Mouse (Mus musculus): ENCODE measurements at regions not wholly inside any gene's neighbourhood (a gene's known extent, or its start where the extent isn't known, plus 50 kb on each side); places are given as distances from the start of the nearest gene placed in this dataset.

- H3K27ac ChIP-seq (ENCODE audit: low read depth, low read length) = no peak overlapping the region
- ATAC-seq (ENCODE audit: low FRiP score, low TSS enrichment) = no peak
- no peaks in the 10 kb centered on the region for H3K4me1 ChIP-seq (ENCODE audit: control insufficient read depth, insufficient read depth, low read length)
- H3K36me3 ChIP-seq (ENCODE audit: control insufficient read depth, insufficient read depth, low read length) = no peaks in the 10 kb centered on the region
- no peak overlapping the region for H3K9ac ChIP-seq (ENCODE audit: low read depth, low read length)
- no peaks in the 10 kb centered on the region for H3K9me3 ChIP-seq (ENCODE audit: control insufficient read depth, low read length)
- no peak overlapping the region for H3K4me3 ChIP-seq (ENCODE audit: low read length)
- H3K4me2 ChIP-seq (replicated peaks; ENCODE audit: low read depth, low read length) = no peak overlapping the region
- no peaks in the 10 kb centered on the region for H3K27me3 ChIP-seq (ENCODE audit: control insufficient read depth, insufficient read depth, low read length)
- 24% methylated on average over 2 of the region's 2 CpGs for WGBS
Measured at GRCm38 (mm10) chr15:72232355-72232754, 1602.0 kb upstream of the Gm6569 start.

- Histone ChIP-seq H3K4me2 (replicated peaks; ENCODE audit: low read depth, low read length) (no peak overlapping the region), H3K4me1 (ENCODE audit: control insufficient read depth, insufficient read depth, low read length) (no peaks in the 10 kb centered on the region), H3K9me3 (ENCODE audit: control insufficient read depth, low read length) (no peaks in the 10 kb centered on the region; the same call in 1 of the 2 replicates), H3K27ac (ENCODE audit: low read depth, low read length) (no peak overlapping the region), H3K9ac (ENCODE audit: low read depth, low read length) (no peak overlapping the region), H3K4me3 (ENCODE audit: low read length) (no peak overlapping the region), H3K36me3 (ENCODE audit: control insufficient read depth, insufficient read depth, low read length) (no peaks in the 10 kb centered on the region), H3K27me3 (ENCODE audit: control insufficient read depth, insufficient read depth, low read length) (no peaks in the 10 kb centered on the region)
- ATAC-seq (ENCODE audit: low FRiP score, low TSS enrichment) = no peak
- 82% methylated on average over 3 of the region's 3 CpGs for WGBS
Measured at GRCm38 (mm10) chr15:72264619-72265018, 1569.7 kb upstream of the Gm6569 start.

GRCm38 (mm10) chr15:72283846-72284245, 1550.5 kb upstream of the Gm6569 start:
- 60% methylated on average over 1 of the region's 1 CpGs for WGBS

GRCm38 (mm10) chr15:72296648-72297047, 1537.7 kb upstream of the Gm6569 start:
- H3K4me3 ChIP-seq (ENCODE audit: low read length) = no peak overlapping the region
- H3K4me2 ChIP-seq (replicated peaks; ENCODE audit: low read depth, low read length) = no peak overlapping the region
- H3K4me1 ChIP-seq (ENCODE audit: control insufficient read depth, insufficient read depth, low read length) = no peaks in the 10 kb centered on the region
- H3K27ac ChIP-seq (ENCODE audit: low read depth, low read length) = no peak overlapping the region
- H3K36me3 ChIP-seq (ENCODE audit: control insufficient read depth, insufficient read depth, low read length) = no peaks in the 10 kb centered on the region
- no peaks in the 10 kb centered on the region for H3K9me3 ChIP-seq (ENCODE audit: control insufficient read depth, low read length)
- no peak for ATAC-seq (ENCODE audit: low FRiP score, low TSS enrichment)
- 86% methylated on average over 2 of the region's 2 CpGs for WGBS
- no peaks in the 10 kb centered on the region for H3K27me3 ChIP-seq (ENCODE audit: control insufficient read depth, insufficient read depth, low read length)
- no peak overlapping the region for H3K9ac ChIP-seq (ENCODE audit: low read depth, low read length)

More at GRCm38 (mm10) chr15:72283846-72284245, 1550.5 kb upstream of the Gm6569 start:
- H3K4me3 ChIP-seq (ENCODE audit: low read length) = no peak overlapping the region
- no peaks in the 10 kb centered on the region for H3K4me1 ChIP-seq (ENCODE audit: control insufficient read depth, insufficient read depth, low read length)
- H3K27me3 ChIP-seq (ENCODE audit: control insufficient read depth, insufficient read depth, low read length) = no peaks in the 10 kb centered on the region
- no peak overlapping the region for H3K9ac ChIP-seq (ENCODE audit: low read depth, low read length)
- no peaks in the 10 kb centered on the region for H3K9me3 ChIP-seq (ENCODE audit: control insufficient read depth, low read length)
- no peak overlapping the region for H3K4me2 ChIP-seq (replicated peaks; ENCODE audit: low read depth, low read length)
- H3K27ac ChIP-seq (ENCODE audit: low read depth, low read length) = no peak overlapping the region
- no peaks in the 10 kb centered on the region for H3K36me3 ChIP-seq (ENCODE audit: control insufficient read depth, insufficient read depth, low read length)
- no peak for ATAC-seq (ENCODE audit: low FRiP score, low TSS enrichment)

- ATAC-seq (ENCODE audit: low FRiP score, low TSS enrichment) = no peak
- Histone ChIP-seq H3K4me3 (ENCODE audit: low read length) (no peak overlapping the region), H3K27me3 (ENCODE audit: control insufficient read depth, insufficient read depth, low read length) (no peaks in the 10 kb centered on the region), H3K9ac (ENCODE audit: low read depth, low read length) (no peak overlapping the region), H3K9me3 (ENCODE audit: control insufficient read depth, low read length) (no peaks in the 10 kb centered on the region), H3K36me3 (ENCODE audit: control insufficient read depth, insufficient read depth, low read length) (no peaks in the 10 kb centered on the region), H3K4me1 (ENCODE audit: control insufficient read depth, insufficient read depth, low read length) (no peaks in the 10 kb centered on the region), H3K27ac (ENCODE audit: low read depth, low read length) (no peak overlapping the region), H3K4me2 (replicated peaks; ENCODE audit: low read depth, low read length) (no peak overlapping the region)
- WGBS = 76% methylated on average over 5 of the region's 5 CpGs
Measured at GRCm38 (mm10) chr15:72312417-72312816, 1521.9 kb upstream of the Gm6569 start.

GRCm38 (mm10) chr15:72321528-72321927, 1512.8 kb upstream of the Gm6569 start:
- no peaks in the 10 kb centered on the region for H3K4me1 ChIP-seq (ENCODE audit: control insufficient read depth, insufficient read depth, low read length)
- H3K27ac ChIP-seq (ENCODE audit: low read depth, low read length) = no peak overlapping the region
- no peak overlapping the region for H3K4me2 ChIP-seq (replicated peaks; ENCODE audit: low read depth, low read length)
- no peak overlapping the region for H3K4me3 ChIP-seq (ENCODE audit: low read length)
- no peaks in the 10 kb centered on the region for H3K27me3 ChIP-seq (ENCODE audit: control insufficient read depth, insufficient read depth, low read length)
- H3K36me3 ChIP-seq (ENCODE audit: control insufficient read depth, insufficient read depth, low read length) = no peaks in the 10 kb centered on the region
- WGBS = 88% methylated on average over 5 of the region's 5 CpGs
- ATAC-seq (ENCODE audit: low FRiP score, low TSS enrichment) = no peak
- H3K9ac ChIP-seq (ENCODE audit: low read depth, low read length) = no peak overlapping the region
- no peaks in the 10 kb centered on the region for H3K9me3 ChIP-seq (ENCODE audit: control insufficient read depth, low read length)

- no peak for ATAC-seq (ENCODE audit: low FRiP score, low TSS enrichment)
- no peak overlapping the region for H3K9ac ChIP-seq (ENCODE audit: low read depth, low read length)
- WGBS = 90% methylated on average over 3 of the region's 3 CpGs
Measured at GRCm38 (mm10) chr15:72322127-72322526, 1512.2 kb upstream of the Gm6569 start.

GRCm38 (mm10) chr15:72323158-72323557, 1511.2 kb upstream of the Gm6569 start:
- Histone ChIP-seq H3K4me3 (ENCODE audit: low read length) (no peak overlapping the region), H3K27ac (ENCODE audit: low read depth, low read length) (no peak overlapping the region), H3K36me3 (ENCODE audit: control insufficient read depth, insufficient read depth, low read length) (no peaks in the 10 kb centered on the region), H3K9ac (ENCODE audit: low read depth, low read length) (no peak overlapping the region), H3K4me2 (replicated peaks; ENCODE audit: low read depth, low read length) (no peak overlapping the region), H3K4me1 (ENCODE audit: control insufficient read depth, insufficient read depth, low read length) (no peaks in the 10 kb centered on the region), H3K27me3 (ENCODE audit: control insufficient read depth, insufficient read depth, low read length) (no peaks in the 10 kb centered on the region), H3K9me3 (ENCODE audit: control insufficient read depth, low read length) (no peaks in the 10 kb centered on the region)
- ATAC-seq (ENCODE audit: low FRiP score, low TSS enrichment) = no peak
- WGBS = 60% methylated on average over 7 of the region's 7 CpGs

More at GRCm38 (mm10) chr15:72322127-72322526, 1512.2 kb upstream of the Gm6569 start:
- Histone ChIP-seq H3K4me1 (ENCODE audit: control insufficient read depth, insufficient read depth, low read length) (no peaks in the 10 kb centered on the region), H3K27me3 (ENCODE audit: control insufficient read depth, insufficient read depth, low read length) (no peaks in the 10 kb centered on the region), H3K4me2 (replicated peaks; ENCODE audit: low read depth, low read length) (no peak overlapping the region), H3K27ac (ENCODE audit: low read depth, low read length) (no peak overlapping the region), H3K9me3 (ENCODE audit: control insufficient read depth, low read length) (no peaks in the 10 kb centered on the region), H3K36me3 (ENCODE audit: control insufficient read depth, insufficient read depth, low read length) (no peaks in the 10 kb centered on the region), H3K4me3 (ENCODE audit: low read length) (no peak overlapping the region)

- no peak for ATAC-seq (ENCODE audit: low FRiP score, low TSS enrichment)
- H3K36me3 ChIP-seq (ENCODE audit: control insufficient read depth, insufficient read depth, low read length) = no peaks in the 10 kb centered on the region
- no peak overlapping the region for H3K4me2 ChIP-seq (replicated peaks; ENCODE audit: low read depth, low read length)
- H3K4me3 ChIP-seq (ENCODE audit: low read length) = no peak overlapping the region
- H3K27me3 ChIP-seq (ENCODE audit: control insufficient read depth, insufficient read depth, low read length) = no peaks in the 10 kb centered on the region
- H3K9ac ChIP-seq (ENCODE audit: low read depth, low read length) = no peak overlapping the region
- WGBS = 67% methylated on average over 4 of the region's 4 CpGs
- no peak overlapping the region for H3K27ac ChIP-seq (ENCODE audit: low read depth, low read length)
- H3K9me3 ChIP-seq (ENCODE audit: control insufficient read depth, low read length) = no peaks in the 10 kb centered on the region
- H3K4me1 ChIP-seq (ENCODE audit: control insufficient read depth, insufficient read depth, low read length) = no peaks in the 10 kb centered on the region
Measured at GRCm38 (mm10) chr15:72331262-72331661, 1503.1 kb upstream of the Gm6569 start.
